Mouse (Mus musculus) ES-E14 (cell line): Measurements from ENCODE around the gene Amt.

Experiments
- MAFK ChIP-seq: IDR thresholded peaks from 2 replicates; pipeline ENCODE4 v1.6.1; 2014; ENCODE audit warnings: mild to moderate bottlenecking, low read depth, low read length, inconsistent platforms; ENCODE audit not compliant: insufficient read depth
- ZC3H11A ChIP-seq: IDR thresholded peaks from 2 replicates; pipeline ENCODE4 v1.6.1; 2012; ENCODE audit warnings: low read depth, mild to moderate bottlenecking, inconsistent platforms, low read length, borderline replicate concordance

DNA sequence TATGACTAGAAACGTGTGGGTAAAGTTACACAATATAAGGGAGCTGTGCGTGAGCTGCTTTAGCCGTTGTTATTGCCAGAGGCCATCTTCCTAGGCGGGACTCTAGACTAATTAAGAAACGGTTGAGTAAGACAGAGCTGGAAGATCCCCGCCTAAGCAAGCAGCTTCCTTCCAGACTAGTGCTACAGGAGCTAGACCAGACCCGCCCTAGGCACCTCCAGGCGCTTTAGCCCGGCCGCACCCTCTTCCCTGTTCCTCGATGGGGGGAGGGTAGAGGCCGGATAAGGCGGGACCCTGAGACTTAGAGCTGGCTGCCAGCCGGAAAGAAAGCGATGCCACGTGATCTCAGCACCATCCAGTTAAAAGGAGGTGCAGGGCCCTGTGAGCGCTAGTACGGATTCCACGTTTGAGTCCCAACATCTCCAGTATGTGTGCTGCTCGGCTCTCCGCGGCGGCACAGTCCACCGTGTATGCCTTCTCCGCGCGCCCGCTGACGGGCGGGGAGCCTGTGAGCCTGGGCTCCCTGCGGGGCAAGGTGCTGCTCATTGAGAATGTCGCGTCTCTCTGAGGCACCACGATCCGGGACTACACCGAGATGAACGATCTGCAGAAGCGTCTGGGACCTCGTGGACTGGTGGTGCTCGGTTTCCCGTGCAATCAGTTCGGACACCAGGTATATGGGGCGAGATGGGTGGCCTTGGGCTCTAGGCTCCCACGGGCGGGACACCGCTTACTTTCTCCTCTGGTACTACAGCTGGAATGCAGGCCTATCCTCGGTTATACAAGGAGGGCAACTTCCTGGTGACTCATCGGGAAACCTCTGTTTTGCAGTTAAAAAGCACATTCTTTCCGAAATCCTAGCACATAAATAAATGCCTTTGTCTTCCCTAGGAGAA lies 42.5 kb downstream of the Amt start, which contains the start of gene Gpx1:
- no peak for TF ChIP-seq MAFK
- TF ChIP-seq ZC3H11A, result no peak
